Comparison of ENCODE assay signal across 16 mouse cellular contexts in the genomic region with DNA sequence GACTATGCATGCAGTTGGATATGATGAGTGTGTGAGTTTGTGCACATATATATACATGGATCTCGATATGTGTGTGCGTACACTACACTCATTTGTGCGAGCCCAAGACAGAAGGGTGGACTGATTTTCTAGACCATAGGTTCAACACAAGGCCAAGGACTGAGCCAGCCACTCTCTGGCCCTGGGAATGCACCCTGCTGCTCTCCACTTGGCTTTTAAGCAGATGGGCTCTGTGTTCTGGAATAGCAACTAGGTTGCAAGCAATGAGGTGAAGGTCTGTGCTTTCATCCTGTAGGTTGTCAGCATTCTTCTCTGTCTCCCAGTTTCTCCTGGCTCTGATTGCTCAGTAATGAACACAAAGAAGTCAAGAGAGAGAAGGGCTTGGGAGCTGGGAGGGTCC.
A peak's percentile ranks its signal among the peaks of the same experiment; 100 is the strongest.
DNase-seq lines count a peak whose midpoint lies in the region; TF ChIP-seq lines count a peak whose summit lies in the region.
"Had no signal": no experiment of that assay in that cellular context is flagged by ENCODE, and none has a peak within 500 bp of the region (broad histone marks: within the 10 kb centered on the region; RNA-seq: fewer than 3 reads in every experiment).

No protein-coding gene starts in this region.

- no peak overlapping the region for H3K4me3 ChIP-seq in kidney, adult 2 months (ENCODE audit: insufficient read depth, low read depth, low read length)
- H3K4me3 ChIP-seq: embryonic facial prominence, embryonic 13.5 days; forebrain, embryonic 12.5 days; heart, embryonic 12.5 days; hindbrain, embryonic 10.5 days; hindbrain, embryonic 15.5 days had no signal

- no peaks in the 10 kb centered on the region for H3K27me3 ChIP-seq in kidney, adult 2 months (replicated peaks; ENCODE audit: control insufficient read depth, insufficient read depth, low read length)
- H3K27me3 ChIP-seq: Patski had no signal

- no peak for DNase-seq in kidney, adult 2 months
- no peak for DNase-seq in kidney, adult 8-10 months
- DNase-seq in cerebellum, adult 11-12 months, result peak; percentile 76
- DNase-seq in cerebellum, adult 9-10 months, result peak; percentile 85
- DNase-seq in cerebellum, postnatal 36 days, result peak; percentile 58 to 64
- no peak for DNase-seq in lung, postnatal 14 days
- DNase-seq in spleen, postnatal 4 days (ENCODE audit: low spot score in 2 of 2), result no peak
- DNase-seq: adrenal gland, postnatal 10 days; forebrain, postnatal 0 days; gastrocnemius, postnatal 25 days had no signal

- no peak for TF ChIP-seq POLR2A in kidney, adult 2 months (IDR thresholded peaks at IDR 0.05; ENCODE audit: low read depth, low read length)

- WGBS in kidney, adult 2 months, result 81% methylated on average over 3 of the region's 3 CpGs

- H3K27ac ChIP-seq in kidney, adult 2 months (ENCODE audit: insufficient read depth, low read depth, low read length), result peak overlapping the region; percentile 78
- H3K27ac ChIP-seq: embryonic facial prominence, embryonic 13.5 days; forebrain, embryonic 12.5 days; hindbrain, embryonic 10.5 days; hindbrain, embryonic 15.5 days had no signal

- no peak for TF ChIP-seq CTCF in kidney, adult 2 months (conservative IDR thresholded peaks at IDR 0.05; ENCODE audit: insufficient read depth, insufficient read length, low read depth, low read length)

- H3K36me3 ChIP-seq in kidney, adult 2 months (ENCODE audit: control insufficient read depth, insufficient read depth, low read length), result no peaks in the 10 kb centered on the region
- H3K36me3 ChIP-seq: embryonic facial prominence, embryonic 13.5 days; forebrain, embryonic 12.5 days; heart, embryonic 12.5 days; hindbrain, embryonic 10.5 days; hindbrain, embryonic 15.5 days had no signal

- H3K4me1 ChIP-seq in kidney, adult 2 months (ENCODE audit: control insufficient read depth, insufficient read depth, low read length), result peaks cover 15% of the 10 kb centered on the region

Comparison
In these comparisons a context has a peak if more than half of its experiments do, and no peak if none do; other contexts are left out.
1. DNase-seq: peak in cerebellum, adult 11-12 months (single experiment), cerebellum, adult 9-10 months (single experiment) and cerebellum, postnatal 36 days (2 of 2); none in kidney, adult 2 months (single experiment), kidney, adult 8-10 months (0 of 2), lung, postnatal 14 days (single experiment) and spleen, postnatal 4 days (0 of 2).